Mouse (Mus musculus) thymus, adult 2 months (tissue): ENCODE measurements around the gene Lig3. TPM values are rescaled to one million over a fixed set of nuclear protein-coding genes. Genes with fewer than 3 reads are reported as not detected.

Source experiments
- DNase-seq: peaks from one replicate; pipeline ENCODE4 v3.0.0; 2021
- H3K27ac ChIP-seq: fragments of 200-500 bp; 2 replicates; pipeline ENCODE4 v1.5.1; 2012; ENCODE audit warnings: low read length, control low read depth; ENCODE audit not compliant: control insufficient read depth, insufficient read depth
- H3K27me3 ChIP-seq: fragments of 200-500 bp; 2 replicates; pipeline ENCODE4 v1.6.1; 2012; ENCODE audit warnings: mild to moderate bottlenecking, low read length, moderate library complexity, mixed read lengths; ENCODE audit not compliant: control insufficient read depth, insufficient read depth
- H3K36me3 ChIP-seq: fragments of 200-500 bp; 2 replicates; pipeline ENCODE4 v1.6.1; 2012; ENCODE audit warnings: mild to moderate bottlenecking, low read length, moderate library complexity; ENCODE audit not compliant: control insufficient read depth, insufficient read depth
- H3K4me1 ChIP-seq: fragments of 200-500 bp; replicated peaks from 2 replicates; pipeline ENCODE4 v1.6.1; 2012; ENCODE audit warnings: low read length; ENCODE audit not compliant: control insufficient read depth, insufficient read depth
- H3K4me3 ChIP-seq: fragments of 200-500 bp; 2 replicates; pipeline ENCODE4 v1.5.1; 2012; ENCODE audit warnings: mild to moderate bottlenecking, low read length, control low read depth, moderate library complexity; ENCODE audit not compliant: control insufficient read depth, insufficient read depth
- CTCF ChIP-seq: fragments of 200-500 bp; IDR thresholded peaks from 2 replicates; pipeline ENCODE4 v1.5.1; 2012; ENCODE audit warnings: mild to moderate bottlenecking, control low read depth, low read length, moderate library complexity, borderline replicate concordance; ENCODE audit not compliant: control insufficient read depth, poor library complexity, insufficient read depth; ENCODE audit errors: extremely low read depth
- POLR2A ChIP-seq: fragments of 200-500 bp; IDR thresholded peaks from 2 replicates; pipeline ENCODE4 v1.6.1; 2012; ENCODE audit warnings: mild to moderate bottlenecking, low read length, control low read depth, moderate library complexity; ENCODE audit not compliant: control insufficient read depth, poor library complexity, insufficient read depth; ENCODE audit errors: extremely low read depth
- WGBS: fragments of 180-500 bp; shearing (Covaris S2); methylation state at CpG from one replicate; pipeline ENCODE4 v1.1.7; 2018; 5-methylcytosine and 5-hydroxymethylcytosine counted together
- polyA plus RNA-seq: library from polyadenylated mRNA; depleted of rRNA; stranded (reverse); fragments of >200 nt; gene quantifications from 2 replicates; pipeline ENCODE4 v1.2.3, GENCODE M21; 2012

The Lig3 gene
- polyA plus RNA-seq, 1 experiment: 18.5 TPM

- TF ChIP-seq CTCF (no peak), POLR2A (no peak)
- no peak for DNase-seq
- Histone ChIP-seq H3K4me3 (no peak overlapping the region), H3K27me3 (no peaks in the 10 kb centered on the region), H3K27ac (no peak overlapping the region), H3K4me1 (peaks cover 9% of the 10 kb centered on the region), H3K36me3 (peaks cover 5% of the 10 kb centered on the region; the same call in 1 of the 2 replicates)
- 63% methylated on average over 6 of the region's 6 CpGs for WGBS
Measured at GRCm38 (mm10) chr11:82782197-82782596, 1.3 kb downstream of the Lig3 start.

- H3K27me3 ChIP-seq: no peaks in the 10 kb centered on the region
- no peak for DNase-seq
- peaks cover 9% of the 10 kb centered on the region for H3K4me1 ChIP-seq
- WGBS: 95% methylated on average over 11 of the region's 11 CpGs
- H3K36me3 ChIP-seq: peaks cover 17% of the 10 kb centered on the region
- no peak overlapping the region for H3K4me3 ChIP-seq
- H3K27ac ChIP-seq: no peak overlapping the region
- TF ChIP-seq POLR2A: no peak
- no peak for TF ChIP-seq CTCF
Measured at GRCm38 (mm10) chr11:82783453-82783852, 2.5 kb downstream of the Lig3 start.

- Histone ChIP-seq H3K36me3 (peaks cover 12% of the 10 kb centered on the region; the same call in 1 of the 2 replicates), H3K27ac (no peak overlapping the region), H3K4me3 (no peak overlapping the region), H3K27me3 (no peaks in the 10 kb centered on the region), H3K4me1 (no peaks in the 10 kb centered on the region)
- WGBS: 96% methylated on average over 3 of the region's 3 CpGs
- no peak for DNase-seq
- TF ChIP-seq POLR2A: no peak
- no peak for TF ChIP-seq CTCF
Measured at GRCm38 (mm10) chr11:82806656-82807055, 25.7 kb downstream of the Lig3 start.

- Histone ChIP-seq H3K4me3 (no peak overlapping the region), H3K4me1 (no peaks in the 10 kb centered on the region), H3K27ac (no peak overlapping the region), H3K36me3 (0 out of 2 replicates have a peak, but pooled peaks cover 9% of the 10 kb centered on the region), H3K27me3 (no peaks in the 10 kb centered on the region)
- DNase-seq: no peak
- 78% methylated on average over 3 of the region's 3 CpGs for WGBS
- no peak for TF ChIP-seq CTCF
- no peak for TF ChIP-seq POLR2A
Measured at GRCm38 (mm10) chr11:82807370-82807769, 26.5 kb downstream of the Lig3 start.

DNA sequence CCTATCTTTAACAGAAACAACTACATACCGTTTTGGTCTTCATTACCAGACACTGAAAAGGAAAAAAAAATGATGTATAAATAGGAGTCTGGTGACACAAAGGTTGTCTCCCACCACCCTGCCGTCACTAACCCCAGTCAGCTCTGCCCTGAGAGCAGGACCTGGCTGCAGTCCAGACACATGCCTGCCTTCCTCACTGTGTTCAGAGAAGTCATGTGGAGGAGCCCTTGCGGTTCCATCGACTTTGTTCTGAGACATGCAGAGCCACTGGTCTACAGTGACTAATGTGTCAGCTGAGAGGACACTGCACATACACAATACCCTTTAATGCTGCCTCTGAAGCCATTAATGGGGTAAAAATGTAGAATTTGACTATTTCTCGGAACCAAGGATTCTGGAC, 27.6 kb downstream of the Lig3 start:
- no peak overlapping the region for H3K4me3 ChIP-seq
- TF ChIP-seq CTCF (no peak), POLR2A (no peak)
- H3K4me1 ChIP-seq: no peaks in the 10 kb centered on the region
- H3K27me3 ChIP-seq: no peaks in the 10 kb centered on the region
- DNase-seq: no peak
- no peak overlapping the region for H3K27ac ChIP-seq
- H3K36me3 ChIP-seq: 0 out of 2 replicates have a peak, but pooled peaks cover 4% of the 10 kb centered on the region
- WGBS: 91% methylated on average over 5 of the region's 5 CpGs

DNA sequence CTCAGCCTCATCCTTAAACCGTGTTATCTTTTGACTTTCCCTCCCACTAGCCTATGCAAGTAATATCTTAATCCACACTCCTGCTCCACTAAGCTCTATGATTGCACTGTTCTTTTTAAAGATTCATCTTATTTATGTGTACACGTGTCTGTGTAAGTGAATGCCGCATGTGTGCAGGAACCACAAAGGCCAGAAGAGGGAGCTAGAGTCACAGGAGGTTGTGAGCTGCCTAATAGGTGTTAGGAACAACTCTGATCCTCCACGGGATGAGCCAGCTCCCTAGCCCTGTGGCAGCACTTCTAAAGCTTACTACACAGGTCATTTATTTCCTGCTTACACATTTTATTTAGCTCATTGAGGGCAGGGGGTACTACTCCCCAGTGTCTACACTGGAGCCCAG, 38.4 kb downstream of the Lig3 start:
- WGBS: 79% methylated on average over 4 of the region's 4 CpGs
- TF ChIP-seq CTCF: no peak
- TF ChIP-seq POLR2A: no peak

DNA sequence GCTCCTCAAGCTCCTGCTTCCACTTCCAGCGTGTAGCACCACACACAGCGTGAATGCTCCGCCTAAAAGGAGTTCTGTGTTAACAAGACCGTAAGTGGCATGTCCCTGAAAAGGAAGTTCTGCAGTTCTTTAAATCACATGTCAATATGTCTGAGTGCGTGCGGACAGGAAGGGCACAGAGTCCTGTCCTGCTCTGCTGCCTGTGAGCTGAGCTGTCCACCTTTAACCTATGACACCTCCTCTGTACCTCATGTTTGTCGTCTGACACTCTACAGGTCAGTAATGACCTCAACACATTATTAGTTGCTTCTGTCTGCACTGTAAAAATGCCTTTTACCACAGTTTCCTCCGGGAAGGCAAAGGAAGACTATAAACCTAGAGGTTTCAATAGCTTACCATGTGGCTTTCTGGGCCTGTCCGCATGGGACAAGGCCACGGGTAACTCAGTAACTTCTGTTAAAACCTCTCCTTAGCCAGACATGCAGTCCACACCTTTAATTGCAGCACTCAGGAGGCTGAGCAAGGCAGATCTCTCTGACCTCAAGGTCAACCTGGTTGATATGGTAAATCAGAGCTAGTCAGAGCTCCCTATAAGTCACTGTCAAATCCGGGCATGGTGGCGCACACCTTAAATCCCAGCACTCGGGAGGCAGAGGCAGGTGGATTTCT, 40.0 kb downstream of the Lig3 start:
- TF ChIP-seq POLR2A: no peak
- no peak for TF ChIP-seq CTCF
- H3K36me3 ChIP-seq: no peaks in the 10 kb centered on the region
- no peaks in the 10 kb centered on the region for H3K27me3 ChIP-seq
- no peaks in the 10 kb centered on the region for H3K4me1 ChIP-seq
- DNase-seq: no peak
- no peak overlapping the region for H3K4me3 ChIP-seq
- no peak overlapping the region for H3K27ac ChIP-seq
- 94% methylated on average over 13 of the region's 13 CpGs for WGBS

More for the DNA sequence above, 38.4 kb downstream of the Lig3 start:
- H3K36me3 ChIP-seq: no peaks in the 10 kb centered on the region
- H3K4me1 ChIP-seq: no peaks in the 10 kb centered on the region
- no peaks in the 10 kb centered on the region for H3K27me3 ChIP-seq
- H3K27ac ChIP-seq: no peak overlapping the region
- H3K4me3 ChIP-seq: no peak overlapping the region
- DNase-seq: peak; percentile 63
